Mouse (Mus musculus) forebrain, embryonic 13.5 days (tissue): ENCODE measurements around the gene Omp. TPM values are rescaled to one million over a fixed set of nuclear protein-coding genes. Genes with fewer than 3 reads are reported as not detected.

Experiments
- ATAC-seq: fragments of 200-750 bp; cut with Nextera tagmentation; 2 replicates; pipeline ENCODE4 v1.8.0; 2017
- H3K27ac ChIP-seq: fragments of 300-500 bp; sonication (generic); 2 replicates; pipeline ENCODE4 v1.5.1; 2015; ENCODE audit warnings: inconsistent platforms, mild to moderate bottlenecking, moderate library complexity
- H3K27me3 ChIP-seq: fragments of 300-500 bp; sonication (generic); 2 replicates; pipeline ENCODE4 v1.6.1; 2015; ENCODE audit warnings: mild to moderate bottlenecking, inconsistent platforms
- H3K36me3 ChIP-seq: fragments of 300-500 bp; sonication (generic); 2 replicates; pipeline ENCODE4 v1.6.1; 2015; ENCODE audit warnings: mild to moderate bottlenecking, inconsistent platforms; ENCODE audit not compliant: poor library complexity, severe bottlenecking
- H3K4me1 ChIP-seq: fragments of 300-500 bp; sonication (generic); 2 replicates; pipeline ENCODE4 v1.6.1; 2015; ENCODE audit warnings: inconsistent platforms
- H3K4me2 ChIP-seq: fragments of 300-500 bp; sonication (generic); 2 replicates; pipeline ENCODE4 v1.6.1; 2015; ENCODE audit warnings: inconsistent platforms, mild to moderate bottlenecking, moderate library complexity
- H3K4me3 ChIP-seq: fragments of 300-500 bp; sonication (generic); 2 replicates; pipeline ENCODE4 v1.5.1; 2015; ENCODE audit warnings: mild to moderate bottlenecking, inconsistent platforms
- H3K9ac ChIP-seq: fragments of 300-500 bp; sonication (generic); 2 replicates; pipeline ENCODE4 v1.6.1; 2015; ENCODE audit warnings: mild to moderate bottlenecking, inconsistent platforms
- H3K9me3 ChIP-seq: fragments of 300-500 bp; sonication (generic); replicated peaks from 2 replicates; pipeline ENCODE4 v1.6.1; 2016; ENCODE audit warnings: inconsistent platforms
- WGBS: fragments of 180-500 bp; shearing (Covaris S2); methylation state at CpG from one replicate; pipeline ENCODE4 v1.1.7; 2015; 5-methylcytosine and 5-hydroxymethylcytosine counted together
- polyA plus RNA-seq: library from polyadenylated mRNA; unstranded; fragments of >200 nt; fragmentation: Nextera tagmentation; extraction: Ambion mirVana; gene quantifications from 2 replicates; pipeline ENCODE4 v1.2.1, GENCODE M21; 2015

Omp gene
- polyA plus RNA-seq, 1 experiment from 2014 or later: 0.52 TPM

- no peak overlapping the region for H3K4me2 ChIP-seq
- no peaks in the 10 kb centered on the region for H3K36me3 ChIP-seq
- H3K4me3 ChIP-seq: no peak overlapping the region
- 40% methylated on average over 3 of the region's 3 CpGs for WGBS
- 0 out of 2 replicates have a peak, but pooled peaks cover 2% of the 10 kb centered on the region for H3K27me3 ChIP-seq
- H3K9me3 ChIP-seq: no peaks in the 10 kb centered on the region
- no peak for ATAC-seq
- 0 out of 2 replicates have a peak, but pooled peaks cover 14% of the 10 kb centered on the region for H3K4me1 ChIP-seq
- no peak overlapping the region for H3K9ac ChIP-seq
- H3K27ac ChIP-seq: no peak overlapping the region
Measured at GRCm38 (mm10) chr7:98137583-98137982, 7.7 kb downstream of the Omp start.

DNA sequence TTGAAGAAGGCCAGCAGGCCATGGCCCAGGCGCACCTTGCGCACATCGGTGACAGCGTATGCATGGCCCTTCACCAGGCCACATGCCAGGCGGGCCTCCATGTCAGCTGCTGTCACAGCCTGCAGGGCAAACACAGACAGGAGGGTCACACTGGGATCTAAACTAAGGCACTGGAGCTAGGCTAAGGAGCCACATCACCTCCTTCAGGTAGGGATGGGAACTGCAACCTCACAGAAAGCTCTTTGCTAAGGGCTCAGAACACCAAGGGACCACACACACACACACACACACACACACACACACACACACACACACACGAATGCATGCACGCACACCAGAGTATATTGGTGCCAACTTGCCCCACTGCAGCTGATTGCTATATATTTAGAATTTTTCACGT lies 13.6 kb downstream of the Omp start:
- H3K4me3 ChIP-seq: no peak overlapping the region

GRCm38 (mm10) chr7:98125473-98125872 lies 19.8 kb downstream of the Omp start:
- 0 out of 2 replicates have a peak, but pooled peaks cover under 1% of the 10 kb centered on the region for H3K4me1 ChIP-seq
- no peak for ATAC-seq
- H3K27me3 ChIP-seq: no peaks in the 10 kb centered on the region
- 44% methylated on average over 5 of the region's 5 CpGs for WGBS
- no peak overlapping the region for H3K4me2 ChIP-seq
- H3K27ac ChIP-seq: no peak overlapping the region
- no peak overlapping the region for H3K9ac ChIP-seq
- peaks cover 8% of the 10 kb centered on the region for H3K36me3 ChIP-seq
- no peaks in the 10 kb centered on the region for H3K9me3 ChIP-seq
- no peak overlapping the region for H3K4me3 ChIP-seq

More for the DNA sequence above, 13.6 kb downstream of the Omp start:
- no peak for ATAC-seq
- Histone ChIP-seq H3K9me3 (no peaks in the 10 kb centered on the region), H3K4me1 (no peaks in the 10 kb centered on the region), H3K36me3 (peaks cover 8% of the 10 kb centered on the region), H3K4me2 (no peak overlapping the region), H3K9ac (no peak overlapping the region), H3K27ac (no peak overlapping the region), H3K27me3 (no peaks in the 10 kb centered on the region)
- WGBS: 92% methylated on average over 8 of the region's 8 CpGs

DNA sequence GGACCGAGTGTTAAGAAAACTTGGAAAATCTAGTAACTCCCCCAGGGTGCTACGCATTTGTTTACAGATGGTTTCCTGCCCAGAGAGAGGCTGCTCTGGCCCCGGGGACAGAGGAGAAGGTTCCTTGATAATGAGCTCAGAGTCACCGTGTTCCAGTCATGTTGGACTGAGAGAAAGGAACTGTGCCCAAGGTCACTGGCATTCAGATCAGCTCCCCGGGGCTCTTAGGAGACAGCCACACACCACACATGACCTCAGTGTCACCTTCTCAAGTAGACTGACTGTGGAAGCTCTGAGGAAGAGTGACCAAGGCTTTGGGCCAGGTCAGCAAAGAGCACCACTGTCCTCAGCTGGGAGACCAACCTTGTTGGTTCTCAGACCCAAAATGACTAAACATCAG lies 20.6 kb downstream of the Omp start:
- Histone ChIP-seq H3K4me1 (0 out of 2 replicates have a peak, but pooled peaks cover 4% of the 10 kb centered on the region), H3K27ac (no peak overlapping the region), H3K9me3 (no peaks in the 10 kb centered on the region), H3K9ac (no peak overlapping the region), H3K4me2 (no peak overlapping the region), H3K27me3 (no peaks in the 10 kb centered on the region), H3K36me3 (peaks cover 8% of the 10 kb centered on the region), H3K4me3 (no peak overlapping the region)
- 69% methylated on average over 5 of the region's 5 CpGs for WGBS
- ATAC-seq: no peak

- no peak for ATAC-seq
- 0 out of 2 replicates have a peak, but pooled peaks cover 8% of the 10 kb centered on the region for H3K4me1 ChIP-seq
- H3K4me2 ChIP-seq: no peak overlapping the region
- H3K27ac ChIP-seq: no peak overlapping the region
- WGBS: 84% methylated on average over 8 of the region's 8 CpGs
- no peak overlapping the region for H3K4me3 ChIP-seq
- H3K36me3 ChIP-seq: no peaks in the 10 kb centered on the region; the same call in 1 of the 2 replicates
- no peak overlapping the region for H3K9ac ChIP-seq
- H3K9me3 ChIP-seq: no peaks in the 10 kb centered on the region
- H3K27me3 ChIP-seq: no peaks in the 10 kb centered on the region
Measured at GRCm38 (mm10) chr7:98121673-98122072, 23.6 kb downstream of the Omp start.

DNA sequence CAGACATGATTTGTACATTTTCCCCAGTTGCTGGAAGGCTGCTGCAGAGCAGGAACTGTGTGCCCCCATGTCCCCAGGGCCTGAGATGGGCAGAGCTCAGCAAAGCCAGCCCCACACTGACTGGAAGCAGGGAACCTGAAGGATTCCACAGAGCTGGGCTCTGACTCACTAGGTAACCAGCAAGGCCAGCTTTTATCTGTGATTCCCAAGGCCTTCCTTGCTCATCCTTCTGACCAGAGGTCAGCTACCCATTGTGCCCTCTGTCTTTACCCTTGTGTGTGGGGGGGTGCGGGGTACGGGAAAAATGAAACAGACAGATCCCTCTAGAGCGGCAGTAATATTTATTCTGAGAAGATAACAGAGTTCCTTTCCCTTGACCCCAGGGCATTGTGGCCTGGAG lies 24.1 kb downstream of the Omp start:
- Histone ChIP-seq H3K4me3 (no peak overlapping the region), H3K27ac (no peak overlapping the region), H3K4me2 (no peak overlapping the region), H3K27me3 (no peaks in the 10 kb centered on the region), H3K9me3 (no peaks in the 10 kb centered on the region), H3K4me1 (0 out of 2 replicates have a peak, but pooled peaks cover 8% of the 10 kb centered on the region), H3K36me3 (no peaks in the 10 kb centered on the region; the same call in 1 of the 2 replicates), H3K9ac (no peak overlapping the region)
- ATAC-seq: no peak
- 84% methylated on average over 3 of the region's 3 CpGs for WGBS

DNA sequence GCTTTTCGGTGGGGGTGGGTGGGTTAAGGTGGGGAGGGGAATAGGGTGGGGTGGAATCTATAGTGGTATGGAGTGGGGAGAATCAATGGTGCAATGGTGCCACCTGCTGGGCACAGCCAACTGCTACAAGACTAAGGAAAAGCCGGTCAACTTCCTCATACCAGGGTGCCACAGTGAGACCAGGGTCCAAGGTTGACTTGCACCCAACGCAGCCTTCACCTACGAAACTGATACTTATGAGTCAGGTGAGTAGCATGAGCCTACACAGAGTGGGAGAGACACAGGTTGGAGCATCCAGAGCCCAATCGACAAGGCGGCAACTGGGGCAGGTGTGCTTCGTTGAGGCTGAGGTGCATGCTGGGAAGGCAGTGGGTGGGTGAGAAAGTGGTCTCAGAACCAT lies 25.0 kb downstream of the Omp start:
- H3K4me2 ChIP-seq: peak overlapping the region; percentile 57
- H3K4me3 ChIP-seq: peak overlapping the region; percentile 25
- peak; percentile 81 for ATAC-seq
- H3K27me3 ChIP-seq: no peaks in the 10 kb centered on the region
- 10% methylated on average over 7 of the region's 7 CpGs for WGBS
- no peaks in the 10 kb centered on the region; the same call in 1 of the 2 replicates for H3K36me3 ChIP-seq
- H3K27ac ChIP-seq: no peak overlapping the region
- H3K4me1 ChIP-seq: 0 out of 2 replicates have a peak, but pooled peaks cover 8% of the 10 kb centered on the region
- H3K9me3 ChIP-seq: no peaks in the 10 kb centered on the region
- peak overlapping the region; percentile 50; the same call in 1 of the 2 replicates for H3K9ac ChIP-seq

DNA sequence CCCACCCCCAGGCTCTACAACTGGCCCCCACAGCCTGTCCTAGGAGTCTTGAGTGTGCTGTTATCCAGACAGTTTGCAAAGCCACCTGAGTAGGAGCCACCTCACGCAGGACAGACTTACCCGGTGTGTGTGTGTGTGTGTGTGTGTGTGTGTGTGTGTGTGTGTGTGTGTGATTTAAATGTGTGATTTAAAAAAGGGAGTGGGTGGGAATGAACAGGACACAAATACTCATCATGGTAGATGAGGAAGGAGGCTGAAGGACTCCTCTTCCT lies 25.4 kb downstream of the Omp start:
- Histone ChIP-seq H3K4me1 (0 out of 2 replicates have a peak, but pooled peaks cover 8% of the 10 kb centered on the region), H3K27me3 (no peaks in the 10 kb centered on the region), H3K36me3 (no peaks in the 10 kb centered on the region; the same call in 1 of the 2 replicates), H3K4me3 (no peak overlapping the region), H3K9me3 (no peaks in the 10 kb centered on the region), H3K4me2 (no peak overlapping the region), H3K9ac (no peak overlapping the region), H3K27ac (no peak overlapping the region)
- WGBS: 56% methylated on average over 2 of the region's 2 CpGs
- peak; percentile 37; the same call in 1 of the 2 replicates for ATAC-seq

DNA sequence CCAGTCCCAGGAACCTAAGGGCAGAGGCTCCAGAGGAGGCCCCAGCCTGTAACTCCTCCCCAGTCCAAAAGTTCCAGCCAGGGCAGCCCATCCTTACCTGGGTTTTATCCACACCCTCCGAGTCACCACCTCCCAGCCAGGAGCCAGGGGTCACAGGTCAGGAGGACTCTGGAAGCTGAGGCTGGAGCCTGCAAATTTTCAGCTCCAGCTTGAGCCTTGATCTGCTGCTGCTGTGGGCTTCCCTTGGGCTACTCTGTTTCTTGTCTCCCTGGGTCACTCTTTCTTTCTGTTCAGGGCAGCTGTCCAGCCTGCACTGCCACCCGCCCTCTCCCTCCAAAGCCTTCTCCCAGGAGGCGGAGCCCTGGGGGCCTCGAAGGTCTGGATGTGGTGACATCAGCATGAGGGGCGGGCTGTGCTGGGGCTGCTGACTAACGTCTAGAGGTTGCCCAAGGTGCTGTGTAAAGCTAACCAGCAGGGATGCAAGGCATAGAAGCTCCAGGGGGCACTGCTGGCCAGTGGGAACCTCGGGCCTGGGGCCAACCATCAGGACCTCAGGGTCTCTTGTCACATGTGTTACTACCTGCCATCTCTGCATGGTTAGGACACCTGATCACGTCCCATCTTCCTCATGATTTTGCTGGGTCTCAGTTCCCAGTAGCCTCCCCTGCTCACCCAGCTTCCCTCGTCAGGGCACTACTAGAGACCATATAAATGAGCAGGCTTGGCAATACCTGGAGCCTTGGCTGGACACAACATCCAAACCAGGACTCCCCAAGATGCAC lies 25.9 kb downstream of the Omp start, which contains the start of gene Myo7a:
Gene Myo7a (minus strand): TSS at position 346 of the 782 bp plus-strand sequence.
- 28% methylated on average over 9 of the region's 9 CpGs for WGBS
- H3K4me2 ChIP-seq: peak within 1 kb of the TSS; percentile 57
- H3K4me1 ChIP-seq: 0 out of 2 replicates have a peak, but pooled peaks cover 8% of the 10 kb centered on the region
- H3K9ac ChIP-seq: peak within 1 kb of the TSS; percentile 50; the same call in 1 of the 2 replicates
- no peaks in the 10 kb centered on the region for H3K27me3 ChIP-seq
- no peaks in the 10 kb centered on the region; the same call in 1 of the 2 replicates for H3K36me3 ChIP-seq
- H3K9me3 ChIP-seq: no peaks in the 10 kb centered on the region
- H3K4me3 ChIP-seq: peak within 1 kb of the TSS; percentile 25
- peak; percentile 22; the same call in 1 of the 2 replicates for ATAC-seq
- H3K27ac ChIP-seq: no peak within 1 kb of the TSS

- Histone ChIP-seq H3K4me3 (no peak overlapping the region), H3K36me3 (no peaks in the 10 kb centered on the region), H3K4me1 (0 out of 2 replicates have a peak, but pooled peaks cover 8% of the 10 kb centered on the region), H3K9me3 (no peaks in the 10 kb centered on the region), H3K4me2 (no peak overlapping the region), H3K9ac (no peak overlapping the region), H3K27me3 (0 out of 2 replicates have a peak, but pooled peaks cover 5% of the 10 kb centered on the region), H3K27ac (no peak overlapping the region)
- ATAC-seq: no peak
- 66% methylated on average over 11 of the region's 11 CpGs for WGBS
Measured at GRCm38 (mm10) chr7:98117012-98117660, 28.2 kb downstream of the Omp start.

- peaks cover 11% of the 10 kb centered on the region for H3K4me1 ChIP-seq
- H3K9ac ChIP-seq: no peak overlapping the region
- H3K4me3 ChIP-seq: no peak overlapping the region
- no peaks in the 10 kb centered on the region for H3K9me3 ChIP-seq
- 71% methylated on average over 6 of the region's 6 CpGs for WGBS
- H3K27me3 ChIP-seq: peaks cover 22% of the 10 kb centered on the region
- no peaks in the 10 kb centered on the region for H3K36me3 ChIP-seq
- no peak overlapping the region for H3K4me2 ChIP-seq
- no peak overlapping the region for H3K27ac ChIP-seq
- no peak for ATAC-seq
Measured at GRCm38 (mm10) chr7:98114656-98115055, 30.6 kb downstream of the Omp start.

GRCm38 (mm10) chr7:98111233-98111632 lies 34.1 kb downstream of the Omp start:
- Histone ChIP-seq H3K4me2 (peak overlapping the region; percentile 47), H3K4me3 (0 out of 2 replicates have a peak overlapping the region, but pooled peaks have one; percentile 6), H3K4me1 (peaks cover 7% of the 10 kb centered on the region), H3K36me3 (no peaks in the 10 kb centered on the region), H3K27me3 (peaks cover 22% of the 10 kb centered on the region), H3K9me3 (no peaks in the 10 kb centered on the region), H3K9ac (no peak overlapping the region), H3K27ac (no peak overlapping the region)
- ATAC-seq: no peak
- 10% methylated on average over 25 of the region's 25 CpGs for WGBS
